Mouse (Mus musculus) retina, adult 2 months (tissue): ENCODE data around the gene Dpagt1.

ENCODE experiments used
- DNase-seq: peaks from one replicate; pipeline ENCODE4 v3.0.0-alpha.2; 2012; ENCODE audit warnings: low read depth, low spot score

Dpagt1 gene

GRCm38 (mm10) chr9:44378153-44378730 is 52.4 kb downstream of the Dpagt1 start:
- DNase-seq: no peak

GRCm38 (mm10) chr9:44379054-44379834 is 53.4 kb downstream of the Dpagt1 start, which contains the start of gene Hyou1:
Hyou1 (plus strand) TSS chr9:44379490.
- DNase-seq: peak; percentile 93

GRCm38 (mm10) chr9:44379862-44380261 is 54.0 kb downstream of the Dpagt1 start:
- no peak for DNase-seq
